Mouse (Mus musculus) limb, embryonic 11.5 days (tissue): ENCODE measurements at regions not wholly inside any gene's neighbourhood (a gene's known extent, or its start where the extent isn't known, plus 50 kb on each side); places are given as distances from the start of the nearest gene placed in this dataset.
A peak's percentile ranks its signal among the peaks of the same experiment; 100 is the strongest.

ENCODE experiments used
- ATAC-seq: fragments of 200-750 bp; cut with Nextera tagmentation; 2 replicates; pipeline ENCODE4 v1.8.0; 2017; ENCODE audit warnings: low read depth; ENCODE audit not compliant: insufficient number of reproducible peaks, low FRiP score, low TSS enrichment
- DNase-seq: peaks from one replicate; pipeline ENCODE4 v3.0.0-alpha.2; 2015; ENCODE audit warnings: low spot score
- H3K27ac ChIP-seq: fragments of 300-500 bp; sonication (generic); replicated peaks from 2 replicates; pipeline ENCODE4 v1.5.1; 2014; ENCODE audit warnings: low read depth, mild to moderate bottlenecking, low read length
- H3K27me3 ChIP-seq: fragments of 300-500 bp; sonication (generic); 2 replicates; pipeline ENCODE4 v1.6.1; 2014; ENCODE audit warnings: mild to moderate bottlenecking, low read length, mixed read lengths; ENCODE audit not compliant: control insufficient read depth, insufficient read depth
- H3K36me3 ChIP-seq: fragments of 300-500 bp; sonication (generic); 2 replicates; pipeline ENCODE4 v1.6.1; 2014; ENCODE audit warnings: mild to moderate bottlenecking, low read length, moderate library complexity, mixed read lengths; ENCODE audit not compliant: control insufficient read depth, insufficient read depth
- H3K4me1 ChIP-seq: fragments of 300-500 bp; sonication (generic); 2 replicates; pipeline ENCODE4 v1.6.1; 2014; ENCODE audit warnings: low read length, mixed read lengths; ENCODE audit not compliant: control insufficient read depth, insufficient read depth
- H3K4me2 ChIP-seq: fragments of 300-500 bp; sonication (generic); 2 replicates; pipeline ENCODE4 v1.6.1; 2014; ENCODE audit warnings: low read depth, mild to moderate bottlenecking, moderate library complexity; ENCODE audit not compliant: severe bottlenecking
- H3K4me3 ChIP-seq: fragments of 300-500 bp; sonication (generic); 2 replicates; pipeline ENCODE4 v1.5.1; 2014; ENCODE audit warnings: low read depth, low read length
- H3K9ac ChIP-seq: fragments of 300-500 bp; sonication (generic); 2 replicates; pipeline ENCODE4 v1.6.1; 2014; ENCODE audit warnings: mild to moderate bottlenecking, low read length
- H3K9me3 ChIP-seq: fragments of 300-500 bp; sonication (generic); 2 replicates; pipeline ENCODE4 v1.6.1; 2016; ENCODE audit warnings: low read length; ENCODE audit not compliant: control insufficient read depth
- WGBS: fragments of 180-500 bp; shearing (Covaris S2); extraction: QIAGEN DNeasy Blood & Tissue Kit; methylation state at CpG from one replicate; pipeline ENCODE4 v1.1.7; 2014; 5-methylcytosine and 5-hydroxymethylcytosine counted together

DNA sequence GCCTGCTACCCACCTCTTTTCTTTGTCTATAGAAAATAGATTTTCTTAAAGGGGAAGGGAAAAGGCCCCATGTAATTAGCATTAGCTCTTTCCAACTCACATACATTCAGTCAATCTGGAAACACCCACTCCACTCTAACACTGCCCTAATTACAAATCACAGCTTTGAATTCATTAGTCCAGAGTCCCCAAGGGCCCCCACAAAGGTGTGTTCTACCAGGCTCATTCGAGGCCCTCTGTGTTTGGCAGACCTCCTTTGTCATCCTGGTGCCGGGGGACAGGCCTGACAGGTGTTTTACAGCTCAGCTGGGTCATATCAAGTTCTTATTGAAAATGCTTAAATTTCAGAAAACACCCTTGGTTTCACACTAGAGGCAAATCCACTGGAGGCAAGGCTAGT is 234.3 kb downstream of the Rab11fip2 start:
- WGBS: 31% methylated on average over 2 of the region's 2 CpGs
- H3K27me3 ChIP-seq: 0 out of 2 replicates have a peak, but pooled peaks cover 2% of the 10 kb centered on the region

DNA sequence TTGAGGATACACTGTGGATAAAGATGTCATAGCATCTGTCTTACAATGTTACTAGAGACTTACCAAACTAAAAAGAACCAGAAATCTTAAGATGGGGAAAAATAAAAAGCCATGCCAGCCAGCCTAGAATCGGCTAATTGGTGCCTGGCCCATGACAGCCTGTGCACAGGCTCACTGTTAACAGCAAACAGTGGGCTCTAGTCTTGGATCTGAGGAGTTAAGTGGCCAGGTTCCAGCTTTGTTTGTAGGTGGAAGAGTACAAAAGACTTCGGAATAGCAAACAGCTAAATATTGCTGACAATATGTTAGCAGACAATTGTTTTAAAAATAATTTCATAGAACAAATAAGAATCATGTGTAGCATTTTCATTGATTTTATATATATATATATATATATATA is 228.4 kb downstream of the Rab11fip2 start:
- Histone ChIP-seq H3K36me3 (no peaks in the 10 kb centered on the region), H3K4me1 (peaks cover 4% of the 10 kb centered on the region; the same call in 1 of the 2 replicates), H3K27ac (no peak overlapping the region), H3K9ac (no peak overlapping the region), H3K4me2 (no peak overlapping the region), H3K27me3 (peaks cover 10% of the 10 kb centered on the region), H3K9me3 (no peaks in the 10 kb centered on the region), H3K4me3 (no peak overlapping the region)
- ATAC-seq: no peak
- WGBS: 84% methylated on average over 2 of the region's 2 CpGs
- DNase-seq: no peak

More for the DNA sequence above, 234.3 kb downstream of the Rab11fip2 start:
- Histone ChIP-seq H3K9ac (no peak overlapping the region), H3K36me3 (no peaks in the 10 kb centered on the region), H3K27ac (no peak overlapping the region), H3K9me3 (no peaks in the 10 kb centered on the region), H3K4me3 (no peak overlapping the region), H3K4me1 (no peaks in the 10 kb centered on the region), H3K4me2 (no peak overlapping the region)
- ATAC-seq (no peak), DNase-seq (no peak)

DNA sequence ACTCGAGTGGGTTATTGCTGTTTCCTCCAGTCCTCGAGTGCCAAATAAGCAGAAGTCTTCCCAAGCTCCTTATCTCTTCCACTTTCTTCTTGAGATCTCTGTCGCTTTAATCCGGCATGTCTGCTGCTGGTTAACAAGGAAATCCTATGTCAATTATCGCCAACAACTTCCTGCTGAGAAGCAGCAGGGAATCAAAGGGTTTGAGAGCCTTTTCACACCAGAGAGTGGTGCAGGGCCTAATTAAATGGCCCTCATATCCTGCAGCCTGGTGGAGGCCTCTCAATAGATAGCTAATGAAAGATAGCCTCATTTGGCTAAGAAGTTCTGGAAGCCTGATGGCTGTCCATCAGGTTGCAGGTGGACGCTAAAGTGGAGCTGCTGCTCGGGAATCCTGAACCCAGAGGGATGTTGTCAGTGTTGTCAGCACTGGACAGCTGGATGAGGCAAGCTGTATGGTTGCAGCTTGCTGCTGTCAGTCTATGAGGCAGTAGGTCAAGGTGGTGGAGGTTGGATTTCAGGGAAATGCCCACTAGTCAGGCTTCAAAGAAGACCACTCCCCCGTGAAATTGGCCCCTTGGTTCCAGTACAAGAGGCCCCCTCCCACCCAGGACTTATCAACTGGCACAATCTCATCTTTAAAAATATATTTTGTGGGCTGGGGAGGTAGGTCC is 225.5 kb downstream of the Rab11fip2 start:
- WGBS: 9% methylated on average over 8 of the region's 8 CpGs

DNA sequence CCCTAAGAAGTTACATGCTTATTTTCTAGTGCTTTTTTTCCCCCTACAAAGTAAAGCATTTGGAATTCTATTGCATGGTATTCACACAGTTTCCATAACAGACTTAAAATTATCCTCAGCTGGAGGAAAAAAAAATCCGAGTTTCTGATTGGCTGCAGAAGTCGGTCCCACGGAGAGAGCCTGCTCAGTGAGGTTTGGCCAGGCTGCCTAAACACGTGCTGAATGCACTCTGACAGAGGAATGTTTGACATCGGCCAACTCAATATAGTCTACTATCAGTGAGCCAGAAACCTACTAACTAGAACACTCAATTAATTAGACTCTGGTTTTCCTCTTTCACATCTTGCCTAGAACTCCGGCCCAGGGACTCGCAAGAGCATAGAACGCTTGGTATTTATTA is 204.9 kb downstream of the Rab11fip2 start:
- H3K4me1 ChIP-seq: no peaks in the 10 kb centered on the region
- no peaks in the 10 kb centered on the region for H3K9me3 ChIP-seq
- H3K27me3 ChIP-seq: no peaks in the 10 kb centered on the region
- H3K4me2 ChIP-seq: no peak overlapping the region
- no peak for ATAC-seq
- no peaks in the 10 kb centered on the region for H3K36me3 ChIP-seq
- 66% methylated on average over 8 of the region's 8 CpGs for WGBS
- H3K9ac ChIP-seq: no peak overlapping the region
- no peak overlapping the region for H3K4me3 ChIP-seq
- DNase-seq: no peak
- H3K27ac ChIP-seq: no peak overlapping the region

More for the DNA sequence above, 225.5 kb downstream of the Rab11fip2 start:
- H3K9ac ChIP-seq: no peak overlapping the region
- H3K27me3 ChIP-seq: peaks cover 10% of the 10 kb centered on the region
- no peak for ATAC-seq
- DNase-seq: peak; percentile 29
- peaks cover 4% of the 10 kb centered on the region; the same call in 1 of the 2 replicates for H3K4me1 ChIP-seq
- no peak overlapping the region for H3K4me3 ChIP-seq
- H3K27ac ChIP-seq: no peak overlapping the region
- no peaks in the 10 kb centered on the region for H3K9me3 ChIP-seq
- no peaks in the 10 kb centered on the region for H3K36me3 ChIP-seq
- H3K4me2 ChIP-seq: no peak overlapping the region

DNA sequence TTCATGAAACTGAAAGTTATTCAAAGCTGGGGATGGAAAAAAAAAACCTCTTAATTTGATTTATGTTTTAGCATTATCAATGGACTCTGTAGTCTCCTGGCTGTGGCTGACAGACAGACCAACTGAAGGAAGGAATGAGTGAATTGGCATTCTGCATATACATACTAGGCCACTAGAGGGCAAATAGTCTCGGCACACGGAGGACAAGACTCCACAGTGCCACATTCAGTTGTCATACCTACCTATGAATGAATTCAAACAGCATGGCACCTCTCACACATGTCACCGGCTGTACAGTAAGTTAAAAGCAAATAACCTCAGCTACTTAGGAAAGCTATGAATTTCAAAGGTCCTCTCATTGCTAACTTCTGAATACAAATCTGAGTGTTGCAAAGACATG is 200.5 kb downstream of the Rab11fip2 start:
- Histone ChIP-seq H3K27me3 (no peaks in the 10 kb centered on the region), H3K4me2 (no peak overlapping the region), H3K4me3 (no peak overlapping the region), H3K36me3 (no peaks in the 10 kb centered on the region), H3K9ac (no peak overlapping the region), H3K9me3 (no peaks in the 10 kb centered on the region), H3K27ac (no peak overlapping the region), H3K4me1 (no peaks in the 10 kb centered on the region)
- ATAC-seq: no peak
- WGBS: 36% methylated on average over 3 of the region's 3 CpGs
- DNase-seq: peak; percentile 35

DNA sequence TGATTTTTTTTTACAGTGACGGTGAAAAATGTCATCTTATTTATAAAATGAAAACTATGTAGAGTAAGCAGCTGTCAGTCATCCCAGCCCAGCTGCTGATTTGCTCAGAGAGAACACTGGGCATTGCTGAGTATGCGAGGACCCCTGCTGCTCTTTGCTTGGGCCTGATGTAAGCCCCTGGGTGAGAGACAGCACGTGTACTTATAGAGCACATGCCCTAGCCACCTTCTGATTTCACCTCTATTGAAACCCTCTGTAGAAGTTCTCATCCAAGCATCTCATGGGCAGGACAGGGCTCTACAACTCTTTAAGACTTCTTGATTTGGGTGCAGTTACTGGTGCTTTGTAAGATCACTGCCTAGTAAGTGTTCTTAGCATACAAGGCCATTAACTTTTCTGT is 182.2 kb downstream of the Rab11fip2 start:
- Histone ChIP-seq H3K4me2 (no peak overlapping the region), H3K36me3 (no peaks in the 10 kb centered on the region), H3K9me3 (no peaks in the 10 kb centered on the region), H3K27ac (no peak overlapping the region), H3K4me3 (no peak overlapping the region), H3K9ac (no peak overlapping the region), H3K27me3 (no peaks in the 10 kb centered on the region), H3K4me1 (no peaks in the 10 kb centered on the region)
- DNase-seq: no peak
- 66% methylated on average over 3 of the region's 3 CpGs for WGBS
- no peak for ATAC-seq

DNA sequence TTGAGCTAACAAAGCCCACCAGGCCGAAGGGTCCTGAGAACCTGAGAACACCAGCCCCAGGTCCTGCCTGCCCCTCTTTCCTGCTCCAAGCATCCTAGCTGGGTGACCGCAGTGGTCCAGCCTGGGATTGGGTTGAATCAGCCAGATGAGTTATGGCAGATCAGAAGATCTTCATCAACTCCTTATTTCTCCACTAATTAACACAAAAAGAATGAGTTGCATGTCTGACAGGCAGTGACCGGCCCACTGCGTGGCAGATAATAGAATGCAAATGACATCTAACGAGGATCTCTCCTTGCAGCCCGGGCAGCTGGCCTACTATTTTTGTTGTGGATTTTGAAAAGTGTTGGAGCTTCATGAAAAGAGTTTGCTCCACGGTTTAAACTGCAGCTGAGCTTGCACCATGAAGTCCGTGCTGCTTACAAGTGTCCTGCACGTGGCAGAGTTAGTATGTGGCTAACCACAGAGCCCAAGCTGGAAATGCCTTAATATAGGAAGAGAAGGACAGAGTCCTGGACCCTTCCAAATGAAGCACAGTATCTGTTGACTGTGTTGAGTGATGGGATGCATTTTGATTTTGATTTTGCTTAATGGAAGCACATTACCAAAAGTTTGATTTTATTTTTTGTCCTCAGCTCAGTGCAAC is 158.9 kb downstream of the Rab11fip2 start:
- DNase-seq: no peak
- Histone ChIP-seq H3K9me3 (no peaks in the 10 kb centered on the region), H3K36me3 (no peaks in the 10 kb centered on the region), H3K9ac (no peak overlapping the region), H3K4me2 (no peak overlapping the region), H3K4me1 (no peaks in the 10 kb centered on the region), H3K4me3 (no peak overlapping the region), H3K27me3 (no peaks in the 10 kb centered on the region), H3K27ac (no peak overlapping the region)
- no peak for ATAC-seq
- WGBS: 41% methylated on average over 9 of the region's 9 CpGs

DNA sequence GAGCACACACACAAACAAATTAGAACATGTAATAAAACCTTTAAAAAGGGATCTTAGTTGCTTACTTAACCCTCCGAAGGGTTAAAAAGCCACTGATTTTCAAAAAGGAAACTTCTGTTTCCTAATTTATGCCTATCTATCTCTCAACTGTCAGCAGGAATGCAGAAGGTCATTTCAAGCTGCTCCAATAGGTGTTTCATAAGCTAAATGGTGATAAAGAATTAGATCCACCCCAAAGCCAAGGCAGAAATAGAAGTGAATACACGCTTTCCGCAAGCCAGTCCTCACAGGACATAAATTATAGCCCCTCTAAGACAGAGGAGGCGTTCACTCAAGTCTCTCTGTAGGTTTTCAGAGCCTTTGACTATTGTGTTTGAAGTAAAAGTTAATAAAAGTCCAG is 112.2 kb downstream of the Rab11fip2 start:
- ATAC-seq (no peak), DNase-seq (no peak)
- H3K9me3 ChIP-seq: no peaks in the 10 kb centered on the region
- H3K27me3 ChIP-seq: no peaks in the 10 kb centered on the region
- H3K4me1 ChIP-seq: no peaks in the 10 kb centered on the region
- no peak overlapping the region for H3K27ac ChIP-seq
- no peak overlapping the region for H3K4me3 ChIP-seq
- H3K36me3 ChIP-seq: no peaks in the 10 kb centered on the region
- no peak overlapping the region for H3K9ac ChIP-seq
- H3K4me2 ChIP-seq: no peak overlapping the region
- 53% methylated on average over 4 of the region's 4 CpGs for WGBS
